Mouse (Mus musculus) midbrain, embryonic 15.5 days (tissue): ENCODE measurements at regions not wholly inside any gene's neighbourhood (a gene's known extent, or its start where the extent isn't known, plus 50 kb on each side); places are given as distances from the start of the nearest gene placed in this dataset.

Source experiments
- ATAC-seq: fragments of 200-750 bp; cut with Nextera tagmentation; replicated peaks from 2 replicates; pipeline ENCODE4 v1.8.0; 2017; ENCODE audit warnings: moderate TSS enrichment
- H3K27ac ChIP-seq: fragments of 300-500 bp; sonication (generic); 2 replicates; pipeline ENCODE4 v1.5.1; 2015; ENCODE audit warnings: mild to moderate bottlenecking, inconsistent platforms
- H3K27me3 ChIP-seq: fragments of 300-500 bp; sonication (generic); replicated peaks from 2 replicates; pipeline ENCODE4 v1.6.1; 2015; ENCODE audit warnings: inconsistent platforms
- H3K36me3 ChIP-seq: fragments of 300-500 bp; sonication (generic); replicated peaks from 2 replicates; pipeline ENCODE4 v1.6.1; 2015; ENCODE audit warnings: inconsistent platforms
- H3K4me1 ChIP-seq: fragments of 300-500 bp; sonication (generic); 2 replicates; pipeline ENCODE4 v1.6.1; 2015; ENCODE audit warnings: inconsistent platforms
- H3K4me2 ChIP-seq: fragments of 300-500 bp; sonication (generic); 2 replicates; pipeline ENCODE4 v1.6.1; 2015; ENCODE audit warnings: inconsistent platforms, mild to moderate bottlenecking, moderate library complexity
- H3K4me3 ChIP-seq: fragments of 300-500 bp; sonication (generic); 2 replicates; pipeline ENCODE4 v1.5.1; 2015; ENCODE audit warnings: mild to moderate bottlenecking, inconsistent platforms
- H3K9ac ChIP-seq: fragments of 300-500 bp; sonication (generic); 2 replicates; pipeline ENCODE4 v1.6.1; 2015; ENCODE audit warnings: mild to moderate bottlenecking, inconsistent platforms
- H3K9me3 ChIP-seq: fragments of 300-500 bp; sonication (generic); 2 replicates; pipeline ENCODE4 v1.6.1; 2016; ENCODE audit warnings: inconsistent platforms
- WGBS: fragments of 180-500 bp; shearing (Covaris S2); methylation state at CpG from one replicate; pipeline ENCODE4 v1.1.7; 2015; ENCODE audit warnings: mixed read lengths; 5-methylcytosine and 5-hydroxymethylcytosine counted together

DNA sequence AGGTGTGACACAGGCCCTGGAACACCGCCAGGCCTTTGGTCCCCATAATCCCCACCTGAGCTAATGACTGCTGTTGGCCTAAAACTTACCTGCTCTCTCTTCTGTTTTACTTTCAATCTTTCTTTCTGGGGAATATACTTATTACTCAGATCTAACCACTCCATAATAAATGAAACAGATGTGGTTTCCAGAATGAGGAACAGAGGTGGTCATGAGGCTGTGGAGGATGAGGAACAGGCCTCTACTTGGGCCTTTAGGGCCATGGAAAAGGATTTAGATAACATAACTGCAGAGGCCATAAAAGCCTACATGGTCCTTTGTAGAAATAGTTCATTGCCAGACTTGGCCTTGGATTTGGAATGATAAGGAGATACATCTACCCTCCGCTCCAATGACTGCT is 74.1 kb downstream of the B3gnt5 start:
- Histone ChIP-seq H3K36me3 (no peaks in the 10 kb centered on the region), H3K4me3 (no peak overlapping the region), H3K27ac (no peak overlapping the region), H3K4me1 (no peaks in the 10 kb centered on the region), H3K9ac (no peak overlapping the region), H3K27me3 (no peaks in the 10 kb centered on the region), H3K9me3 (no peaks in the 10 kb centered on the region), H3K4me2 (no peak overlapping the region)
- WGBS, result 94% methylated on average over 2 of the region's 2 CpGs
- ATAC-seq, result no peak

GRCm38 (mm10) chr16:19834750-19835149 is 74.7 kb downstream of the B3gnt5 start:
- Histone ChIP-seq H3K4me2 (no peak overlapping the region), H3K4me1 (no peaks in the 10 kb centered on the region), H3K4me3 (no peak overlapping the region), H3K9me3 (no peaks in the 10 kb centered on the region), H3K27ac (no peak overlapping the region), H3K9ac (no peak overlapping the region), H3K27me3 (no peaks in the 10 kb centered on the region), H3K36me3 (no peaks in the 10 kb centered on the region)
- 80% methylated on average over 2 of the region's 2 CpGs for WGBS
- ATAC-seq, result no peak

DNA sequence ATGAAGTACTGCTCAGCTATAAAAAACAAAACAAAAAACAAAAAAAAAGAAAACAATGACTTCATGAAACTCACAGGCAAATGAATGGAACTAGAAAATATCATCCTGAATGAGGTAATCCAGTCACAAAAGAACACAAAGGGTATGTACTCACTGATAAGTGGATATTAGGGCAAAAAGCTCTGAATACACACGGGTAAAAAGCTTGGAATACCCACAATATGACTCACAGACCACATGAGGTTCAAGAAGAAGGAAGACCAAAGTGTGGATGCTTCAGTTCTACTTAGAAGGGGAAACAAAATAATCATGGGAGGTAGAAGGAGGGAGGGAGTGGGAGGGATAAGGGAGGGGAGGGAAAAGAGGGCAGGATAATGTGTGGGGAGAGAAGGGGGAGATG is 79.8 kb downstream of the B3gnt5 start:
- Histone ChIP-seq H3K27ac (no peak overlapping the region), H3K4me3 (no peak overlapping the region), H3K4me2 (no peak overlapping the region), H3K4me1 (no peaks in the 10 kb centered on the region), H3K27me3 (no peaks in the 10 kb centered on the region), H3K9me3 (no peaks in the 10 kb centered on the region), H3K36me3 (no peaks in the 10 kb centered on the region), H3K9ac (no peak overlapping the region)
- ATAC-seq, result no peak
- 38% methylated on average over 1 of the region's 1 CpGs for WGBS

- Histone ChIP-seq H3K9me3 (no peaks in the 10 kb centered on the region), H3K27me3 (no peaks in the 10 kb centered on the region), H3K9ac (no peak overlapping the region), H3K4me1 (no peaks in the 10 kb centered on the region), H3K4me2 (no peak overlapping the region), H3K36me3 (no peaks in the 10 kb centered on the region), H3K27ac (no peak overlapping the region), H3K4me3 (no peak overlapping the region)
- no peak for ATAC-seq
- 60% methylated on average over 3 of the region's 3 CpGs for WGBS
These were observed 82.5 kb downstream of the B3gnt5 start for GRCm38 (mm10) chr16:19842346-19843025.

GRCm38 (mm10) chr16:19843738-19844137 is 83.7 kb downstream of the B3gnt5 start:
- H3K27ac ChIP-seq, result no peak overlapping the region
- ATAC-seq, result no peak
- no peak overlapping the region for H3K4me2 ChIP-seq
- H3K4me1 ChIP-seq, result no peaks in the 10 kb centered on the region
- no peaks in the 10 kb centered on the region for H3K36me3 ChIP-seq
- H3K9me3 ChIP-seq, result no peaks in the 10 kb centered on the region
- H3K9ac ChIP-seq, result no peak overlapping the region
- no peaks in the 10 kb centered on the region for H3K27me3 ChIP-seq
- H3K4me3 ChIP-seq, result no peak overlapping the region

DNA sequence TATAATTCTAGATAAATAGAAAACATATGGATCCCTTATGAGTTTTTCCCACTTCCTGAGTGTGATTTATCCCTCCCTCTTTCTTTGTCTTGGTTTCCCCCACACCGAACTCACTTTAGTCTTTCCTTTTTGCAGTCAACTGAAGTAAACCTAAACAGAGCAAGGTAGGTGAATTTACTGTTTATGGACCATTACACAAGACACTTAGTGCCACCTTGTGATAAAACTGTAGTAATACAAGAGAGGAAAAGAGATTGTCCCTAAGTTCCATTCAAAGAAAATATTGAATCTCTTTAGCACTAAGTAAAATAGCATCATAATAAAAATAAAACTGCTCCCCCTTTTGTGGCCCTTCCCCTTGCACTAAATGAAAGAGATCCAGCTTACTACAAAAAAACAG is 88.4 kb downstream of the B3gnt5 start:
- Histone ChIP-seq H3K4me2 (no peak overlapping the region), H3K36me3 (no peaks in the 10 kb centered on the region), H3K9ac (no peak overlapping the region), H3K9me3 (no peaks in the 10 kb centered on the region), H3K4me3 (no peak overlapping the region), H3K27me3 (no peaks in the 10 kb centered on the region), H3K4me1 (no peaks in the 10 kb centered on the region), H3K27ac (no peak overlapping the region)
- no peak; the same call in 1 of the 2 replicates for ATAC-seq
- WGBS, result 68% methylated on average over 1 of the region's 1 CpGs

DNA sequence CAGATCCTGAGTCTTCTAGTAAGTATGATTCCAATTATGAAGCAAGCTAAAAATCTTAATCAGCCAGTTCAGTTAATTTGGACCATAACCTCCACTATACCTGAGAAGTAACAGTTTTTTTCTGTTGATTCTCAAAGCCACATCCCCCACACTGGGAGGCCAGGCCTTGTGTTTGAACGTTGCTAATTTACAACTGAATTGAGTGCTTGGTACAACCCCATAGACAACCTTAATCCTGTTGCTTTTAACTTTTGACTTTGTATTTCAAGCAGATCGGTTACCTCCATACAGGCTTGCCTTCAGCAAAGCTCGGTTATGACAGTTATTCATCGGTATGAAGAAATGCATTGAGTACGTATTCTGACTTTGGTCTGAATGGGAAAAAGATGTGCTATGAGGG is 105.3 kb downstream of the B3gnt5 start:
- H3K36me3 ChIP-seq, result no peaks in the 10 kb centered on the region
- no peak overlapping the region for H3K27ac ChIP-seq
- H3K9me3 ChIP-seq, result no peaks in the 10 kb centered on the region
- 77% methylated on average over 5 of the region's 5 CpGs for WGBS
- no peak overlapping the region for H3K9ac ChIP-seq
- no peak overlapping the region for H3K4me2 ChIP-seq
- ATAC-seq, result no peak
- no peak overlapping the region for H3K4me3 ChIP-seq
- no peaks in the 10 kb centered on the region for H3K4me1 ChIP-seq
- no peaks in the 10 kb centered on the region for H3K27me3 ChIP-seq

GRCm38 (mm10) chr16:19865931-19866330 is 105.9 kb downstream of the B3gnt5 start:
- H3K9ac ChIP-seq, result no peak overlapping the region
- H3K4me3 ChIP-seq, result no peak overlapping the region
- H3K27me3 ChIP-seq, result no peaks in the 10 kb centered on the region
- no peak overlapping the region for H3K27ac ChIP-seq
- H3K4me2 ChIP-seq, result no peak overlapping the region
- no peaks in the 10 kb centered on the region for H3K36me3 ChIP-seq
- ATAC-seq, result no peak
- H3K9me3 ChIP-seq, result no peaks in the 10 kb centered on the region
- no peaks in the 10 kb centered on the region for H3K4me1 ChIP-seq

DNA sequence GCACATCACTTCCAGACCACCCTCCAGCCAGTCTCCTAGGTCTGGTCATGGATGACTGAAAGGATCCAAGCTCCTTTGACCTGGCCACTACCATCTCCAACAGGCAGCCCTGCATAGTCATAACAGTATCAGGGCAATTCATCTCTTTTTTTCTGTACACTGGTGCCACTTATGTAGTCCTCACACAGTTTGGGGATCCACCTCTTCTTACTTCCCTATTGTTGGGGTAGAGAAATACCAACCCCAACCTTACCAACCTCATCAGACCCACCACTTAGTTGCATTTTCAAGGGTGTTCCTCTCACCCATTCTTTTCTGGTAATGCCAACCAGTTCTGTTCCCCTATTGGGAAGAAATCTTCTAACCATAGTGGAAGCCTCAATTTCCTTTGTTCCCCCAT is 109.4 kb downstream of the B3gnt5 start:
- H3K4me1 ChIP-seq, result no peaks in the 10 kb centered on the region
- no peak overlapping the region for H3K4me3 ChIP-seq
- H3K9me3 ChIP-seq, result no peaks in the 10 kb centered on the region
- H3K9ac ChIP-seq, result no peak overlapping the region
- ATAC-seq, result no peak
- H3K36me3 ChIP-seq, result no peaks in the 10 kb centered on the region
- H3K4me2 ChIP-seq, result no peak overlapping the region
- H3K27me3 ChIP-seq, result no peaks in the 10 kb centered on the region
- no peak overlapping the region for H3K27ac ChIP-seq

- Histone ChIP-seq H3K36me3 (no peaks in the 10 kb centered on the region), H3K4me2 (peak overlapping the region; percentile 22; the same call in 1 of the 2 replicates), H3K9me3 (no peaks in the 10 kb centered on the region), H3K27me3 (no peaks in the 10 kb centered on the region), H3K27ac (no peak overlapping the region), H3K9ac (no peak overlapping the region), H3K4me1 (no peaks in the 10 kb centered on the region), H3K4me3 (no peak overlapping the region)
- no peak for ATAC-seq
- 48% methylated on average over 10 of the region's 10 CpGs for WGBS
These were observed 105.8 kb downstream of the Klhl6 start for GRCm38 (mm10) chr16:19876861-19877554.

DNA sequence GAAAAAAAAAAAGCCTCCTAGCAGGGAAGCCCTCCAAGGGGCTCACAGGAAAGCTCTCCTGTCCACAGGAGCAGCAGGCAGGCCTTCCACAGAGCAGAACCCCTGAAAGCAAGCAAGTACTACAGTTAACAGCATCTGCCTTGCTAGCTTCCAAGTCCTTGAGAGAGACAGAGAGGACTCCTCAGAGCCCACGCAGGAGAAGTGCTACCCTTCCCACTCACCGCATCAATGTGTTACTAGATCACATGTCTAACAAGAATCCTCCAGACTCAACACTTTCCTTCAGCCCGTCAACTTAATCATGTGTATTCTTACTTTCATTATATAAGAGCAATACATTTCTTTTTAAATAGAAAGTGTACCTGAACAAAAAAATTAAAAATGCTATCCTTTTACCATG is 99.9 kb downstream of the Klhl6 start:
- no peak overlapping the region for H3K27ac ChIP-seq
- WGBS, result 95% methylated on average over 3 of the region's 3 CpGs
- H3K36me3 ChIP-seq, result no peaks in the 10 kb centered on the region
- no peaks in the 10 kb centered on the region for H3K27me3 ChIP-seq
- H3K9me3 ChIP-seq, result no peaks in the 10 kb centered on the region
- H3K4me2 ChIP-seq, result no peak overlapping the region
- ATAC-seq, result no peak
- no peak overlapping the region for H3K4me3 ChIP-seq
- H3K4me1 ChIP-seq, result no peaks in the 10 kb centered on the region
- no peak overlapping the region for H3K9ac ChIP-seq

DNA sequence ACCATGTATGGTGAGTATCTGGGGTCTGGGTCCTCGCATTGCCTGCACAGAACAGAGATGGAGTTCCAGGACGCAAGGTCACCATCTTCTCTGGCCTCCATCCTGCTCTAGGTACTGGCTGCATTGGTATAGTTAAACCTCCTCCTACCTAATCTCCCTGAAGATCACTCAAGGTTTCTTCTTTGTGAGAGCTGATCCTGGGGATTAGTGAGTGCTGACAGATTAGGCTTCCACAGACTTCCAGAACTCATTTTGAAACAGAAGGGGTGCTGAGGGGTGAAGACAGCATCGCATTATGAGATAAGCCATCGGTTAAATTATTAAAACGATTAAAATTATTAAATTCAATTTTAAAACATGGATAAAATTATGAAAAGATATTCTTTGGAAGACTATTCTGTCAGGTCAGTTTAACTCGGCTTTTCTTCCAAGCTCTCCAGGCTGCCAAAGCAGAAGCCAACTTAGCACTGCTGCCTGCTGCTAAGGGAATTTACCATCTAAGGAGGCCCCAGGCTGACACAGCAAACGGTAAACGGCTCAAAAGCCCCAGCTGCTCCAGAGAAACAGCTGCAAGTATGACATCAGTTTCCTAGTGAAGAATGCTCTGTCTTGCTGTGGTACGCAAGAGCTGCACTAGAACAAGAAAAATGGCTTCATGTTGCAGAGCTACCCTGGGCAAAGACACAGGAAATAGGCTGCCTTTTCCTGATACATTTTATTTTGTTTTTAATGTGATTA is 98.9 kb downstream of the Klhl6 start:
- H3K4me3 ChIP-seq, result no peak overlapping the region
- no peaks in the 10 kb centered on the region for H3K9me3 ChIP-seq
- no peak overlapping the region for H3K27ac ChIP-seq
- 43% methylated on average over 9 of the region's 9 CpGs for WGBS
- H3K9ac ChIP-seq, result no peak overlapping the region
- no peaks in the 10 kb centered on the region for H3K36me3 ChIP-seq
- peak; percentile 58; the same call in 1 of the 2 replicates for ATAC-seq
- no peaks in the 10 kb centered on the region for H3K27me3 ChIP-seq
- no peak overlapping the region for H3K4me2 ChIP-seq
- H3K4me1 ChIP-seq, result no peaks in the 10 kb centered on the region

GRCm38 (mm10) chr16:19884535-19884934 is 98.3 kb downstream of the Klhl6 start:
- Histone ChIP-seq H3K9me3 (no peaks in the 10 kb centered on the region), H3K27ac (no peak overlapping the region), H3K4me2 (no peak overlapping the region), H3K9ac (no peak overlapping the region), H3K36me3 (no peaks in the 10 kb centered on the region), H3K4me3 (no peak overlapping the region), H3K4me1 (no peaks in the 10 kb centered on the region), H3K27me3 (no peaks in the 10 kb centered on the region)
- WGBS, result 62% methylated on average over 6 of the region's 6 CpGs
- ATAC-seq, result no peak
